Mouse (Mus musculus): ENCODE measurements at regions not wholly inside any gene's neighbourhood (a gene's known extent, or its start where the extent isn't known, plus 50 kb on each side); places are given as distances from the start of the nearest gene placed in this dataset.
"Not testable (repeated sequence)": the region's sequence is repeated elsewhere in the genome, so short reads cannot be mapped to it uniquely, and the experiment has no call there.

- not testable (repeated sequence) for DNase-seq (ENCODE audit: low read depth, low spot score)
These were observed 74.2 kb upstream of the Cdh13 start for GRCm38 (mm10) chr8:118209301-118209700.

GRCm38 (mm10) chr8:118190866-118191265 is 92.7 kb upstream of the Cdh13 start:
- no peak for DNase-seq (ENCODE audit: low read depth, low spot score)

- no peak for DNase-seq (ENCODE audit: low read depth, low spot score)
These were observed 94.3 kb upstream of the Cdh13 start for GRCm38 (mm10) chr8:118189226-118189625.

GRCm38 (mm10) chr8:118169001-118169413 is 114.5 kb upstream of the Cdh13 start:
- no peak for DNase-seq (ENCODE audit: low read depth, low spot score)

- no peak for DNase-seq (ENCODE audit: low read depth, low spot score)
These were observed 121.4 kb upstream of the Cdh13 start for GRCm38 (mm10) chr8:118162171-118162570.

GRCm38 (mm10) chr8:118147359-118148205 is 136.0 kb upstream of the Cdh13 start:
- DNase-seq (ENCODE audit: low read depth, low spot score) = no peak

GRCm38 (mm10) chr8:118144546-118144945 is 139.0 kb upstream of the Cdh13 start:
- DNase-seq (ENCODE audit: low read depth, low spot score) = no peak

GRCm38 (mm10) chr8:118142311-118142710 is 141.2 kb upstream of the Cdh13 start:
- DNase-seq (ENCODE audit: low read depth, low spot score) = no peak

GRCm38 (mm10) chr8:118139928-118140327 is 143.6 kb upstream of the Cdh13 start:
- no peak for DNase-seq (ENCODE audit: low read depth, low spot score)

- DNase-seq (ENCODE audit: low read depth, low spot score) = no peak
These were observed 145.7 kb upstream of the Cdh13 start for GRCm38 (mm10) chr8:118137846-118138245.

- DNase-seq (ENCODE audit: low read depth, low spot score) = no peak
These were observed 158.5 kb upstream of the Cdh13 start for GRCm38 (mm10) chr8:118124993-118125392.

GRCm38 (mm10) chr8:118114253-118114652 is 169.3 kb upstream of the Cdh13 start:
- no peak for DNase-seq (ENCODE audit: low read depth, low spot score)

- no peak for DNase-seq (ENCODE audit: low read depth, low spot score)
These were observed 179.0 kb upstream of the Cdh13 start for GRCm38 (mm10) chr8:118104464-118105050.

GRCm38 (mm10) chr8:118101346-118101745 is 182.2 kb upstream of the Cdh13 start:
- no peak for DNase-seq (ENCODE audit: low read depth, low spot score)

GRCm38 (mm10) chr8:118062736-118063135 is 220.8 kb upstream of the Cdh13 start:
- DNase-seq (ENCODE audit: low read depth, low spot score) = peak; percentile 49

- no peak for DNase-seq (ENCODE audit: low read depth, low spot score)
These were observed 226.8 kb upstream of the Cdh13 start for GRCm38 (mm10) chr8:118056781-118057180.

- no peak for DNase-seq (ENCODE audit: low read depth, low spot score)
These were observed 228.0 kb upstream of the Cdh13 start for GRCm38 (mm10) chr8:118055536-118055935.

- DNase-seq (ENCODE audit: low read depth, low spot score) = no peak
These were observed 233.1 kb upstream of the Cdh13 start for GRCm38 (mm10) chr8:118050386-118050785.

- DNase-seq (ENCODE audit: low read depth, low spot score) = no peak
These were observed 240.6 kb upstream of the Mphosph6 start for GRCm38 (mm10) chr8:118042253-118042860.

- DNase-seq (ENCODE audit: low read depth, low spot score) = no peak
These were observed 239.5 kb upstream of the Mphosph6 start for GRCm38 (mm10) chr8:118041253-118041652.

- DNase-seq (ENCODE audit: low read depth, low spot score) = no peak
These were observed 236.1 kb upstream of the Mphosph6 start for GRCm38 (mm10) chr8:118037801-118038200.

- DNase-seq (ENCODE audit: low read depth, low spot score) = no peak
These were observed 232.3 kb upstream of the Mphosph6 start for GRCm38 (mm10) chr8:118034051-118034450.

GRCm38 (mm10) chr8:118031406-118031805 is 229.7 kb upstream of the Mphosph6 start:
- no peak for DNase-seq (ENCODE audit: low read depth, low spot score)

All from WW6 (cell line).